Mouse (Mus musculus) hindbrain, embryonic 15.5 days (tissue): ENCODE measurements around the gene Tcf12. TPM values are rescaled to one million over a fixed set of nuclear protein-coding genes. Genes with fewer than 3 reads are reported as not detected.
A peak's percentile ranks its signal among the peaks of the same experiment; 100 is the strongest.

Experiments
- ATAC-seq: fragments of 200-750 bp; cut with Nextera tagmentation; 2 replicates; pipeline ENCODE4 v1.8.0; 2017; ENCODE audit warnings: low read depth, moderate number of reproducible peaks, moderate TSS enrichment; ENCODE audit not compliant: low FRiP score
- H3K27ac ChIP-seq: fragments of 300-500 bp; sonication (generic); replicated peaks from 2 replicates; pipeline ENCODE4 v1.5.1; 2015; ENCODE audit warnings: mild to moderate bottlenecking, inconsistent platforms
- H3K27me3 ChIP-seq: fragments of 300-500 bp; sonication (generic); 2 replicates; pipeline ENCODE4 v1.6.1; 2015; ENCODE audit warnings: control low read depth, inconsistent platforms
- H3K36me3 ChIP-seq: fragments of 300-500 bp; sonication (generic); 2 replicates; pipeline ENCODE4 v1.6.1; 2015; ENCODE audit warnings: control low read depth, inconsistent platforms
- H3K4me1 ChIP-seq: fragments of 300-500 bp; sonication (generic); replicated peaks from 2 replicates; pipeline ENCODE4 v1.6.1; 2015; ENCODE audit warnings: control low read depth, inconsistent platforms
- H3K4me2 ChIP-seq: fragments of 300-500 bp; sonication (generic); 2 replicates; pipeline ENCODE4 v1.6.1; 2015; ENCODE audit warnings: moderate library complexity, mild to moderate bottlenecking, inconsistent platforms
- H3K4me3 ChIP-seq: fragments of 300-500 bp; sonication (generic); 2 replicates; pipeline ENCODE4 v1.5.1; 2015; ENCODE audit warnings: mild to moderate bottlenecking, inconsistent platforms
- H3K9ac ChIP-seq: fragments of 300-500 bp; sonication (generic); 2 replicates; pipeline ENCODE4 v1.6.1; 2015; ENCODE audit warnings: inconsistent platforms
- H3K9me3 ChIP-seq: fragments of 300-500 bp; sonication (generic); 2 replicates; pipeline ENCODE4 v1.6.1; 2016; ENCODE audit warnings: control low read depth, inconsistent platforms
- WGBS: fragments of 180-500 bp; shearing (Covaris S2); methylation state at CpG from one replicate; pipeline ENCODE4 v1.1.7; 2015; 5-methylcytosine and 5-hydroxymethylcytosine counted together
- polyA plus RNA-seq: library from polyadenylated mRNA; unstranded; fragments of >200 nt; fragmentation: Nextera tagmentation; extraction: Ambion mirVana; gene quantifications from 2 replicates; pipeline ENCODE4 v1.2.1, GENCODE M21; 2015

Tcf12 gene
- polyA plus RNA-seq, 1 experiment from 2014 or later, result 72.4 TPM

- ATAC-seq, result no peak; the same call in 1 of the 2 replicates
- no peak overlapping the region for H3K9ac ChIP-seq
- H3K9me3 ChIP-seq, result no peaks in the 10 kb centered on the region
- no peaks in the 10 kb centered on the region for H3K27me3 ChIP-seq
- peak overlapping the region; percentile 27; the same call in 1 of the 2 replicates for H3K4me2 ChIP-seq
- 31% methylated on average over 4 of the region's 4 CpGs for WGBS
- no peaks in the 10 kb centered on the region for H3K36me3 ChIP-seq
- no peak overlapping the region for H3K4me3 ChIP-seq
- peaks cover 41% of the 10 kb centered on the region for H3K4me1 ChIP-seq
- peak overlapping the region; percentile 78 for H3K27ac ChIP-seq
Measured at GRCm38 (mm10) chr9:71975141-71975540, 136.5 kb downstream of the Tcf12 start.

GRCm38 (mm10) chr9:71974541-71974959 lies 137.1 kb downstream of the Tcf12 start:
- Histone ChIP-seq H3K9ac (no peak overlapping the region), H3K4me1 (peaks cover 41% of the 10 kb centered on the region), H3K4me3 (no peak overlapping the region), H3K27ac (peak overlapping the region; percentile 78), H3K4me2 (no peak overlapping the region), H3K27me3 (no peaks in the 10 kb centered on the region), H3K36me3 (no peaks in the 10 kb centered on the region), H3K9me3 (no peaks in the 10 kb centered on the region)
- WGBS, result 6% methylated on average over 2 of the region's 2 CpGs
- ATAC-seq, result peak; percentile 72

GRCm38 (mm10) chr9:71964039-71964438 lies 147.6 kb downstream of the Tcf12 start:
- peaks cover 7% of the 10 kb centered on the region for H3K4me1 ChIP-seq
- H3K9me3 ChIP-seq, result no peaks in the 10 kb centered on the region
- H3K4me2 ChIP-seq, result no peak overlapping the region
- H3K27me3 ChIP-seq, result no peaks in the 10 kb centered on the region
- H3K4me3 ChIP-seq, result no peak overlapping the region
- no peak overlapping the region for H3K27ac ChIP-seq
- no peaks in the 10 kb centered on the region for H3K36me3 ChIP-seq
- 74% methylated on average over 4 of the region's 4 CpGs for WGBS
- ATAC-seq, result no peak
- no peak overlapping the region for H3K9ac ChIP-seq

GRCm38 (mm10) chr9:71960026-71960396 lies 151.7 kb downstream of the Tcf12 start:
- 0 out of 2 replicates have a peak overlapping the region, but pooled peaks have one; percentile 17 for H3K4me3 ChIP-seq
- H3K36me3 ChIP-seq, result no peaks in the 10 kb centered on the region
- H3K4me1 ChIP-seq, result peaks cover 13% of the 10 kb centered on the region
- peak overlapping the region; percentile 47 for H3K4me2 ChIP-seq
- no peaks in the 10 kb centered on the region for H3K9me3 ChIP-seq
- H3K27me3 ChIP-seq, result no peaks in the 10 kb centered on the region
- ATAC-seq, result no peak
- peak overlapping the region; percentile 40; the same call in 1 of the 2 replicates for H3K27ac ChIP-seq
- no peak overlapping the region for H3K9ac ChIP-seq

- ATAC-seq, result peak; percentile 85
- H3K36me3 ChIP-seq, result no peaks in the 10 kb centered on the region
- H3K4me3 ChIP-seq, result 0 out of 2 replicates have a peak overlapping the region, but pooled peaks have one; percentile 17
- no peak overlapping the region for H3K9ac ChIP-seq
- peak overlapping the region; percentile 40; the same call in 1 of the 2 replicates for H3K27ac ChIP-seq
- H3K4me2 ChIP-seq, result peak overlapping the region; percentile 47
- H3K27me3 ChIP-seq, result no peaks in the 10 kb centered on the region
- H3K4me1 ChIP-seq, result peaks cover 13% of the 10 kb centered on the region
- H3K9me3 ChIP-seq, result no peaks in the 10 kb centered on the region
- 37% methylated on average over 11 of the region's 11 CpGs for WGBS
Measured at GRCm38 (mm10) chr9:71959259-71960025, 152.2 kb downstream of the Tcf12 start.

- no peaks in the 10 kb centered on the region for H3K9me3 ChIP-seq
- H3K27me3 ChIP-seq, result no peaks in the 10 kb centered on the region
- no peak for ATAC-seq
- no peaks in the 10 kb centered on the region for H3K36me3 ChIP-seq
- H3K4me2 ChIP-seq, result no peak overlapping the region
- H3K9ac ChIP-seq, result no peak overlapping the region
- H3K4me1 ChIP-seq, result 0 out of 2 replicates have a peak, but pooled peaks cover 5% of the 10 kb centered on the region
- no peak overlapping the region for H3K27ac ChIP-seq
- 67% methylated on average over 2 of the region's 2 CpGs for WGBS
- no peak overlapping the region for H3K4me3 ChIP-seq
Measured at GRCm38 (mm10) chr9:71953217-71953616, 158.5 kb downstream of the Tcf12 start.

- Histone ChIP-seq H3K27ac (no peak overlapping the region), H3K4me3 (no peak overlapping the region), H3K4me1 (0 out of 2 replicates have a peak, but pooled peaks cover 4% of the 10 kb centered on the region), H3K4me2 (no peak overlapping the region), H3K27me3 (no peaks in the 10 kb centered on the region), H3K36me3 (no peaks in the 10 kb centered on the region), H3K9me3 (no peaks in the 10 kb centered on the region), H3K9ac (no peak overlapping the region)
- no peak for ATAC-seq
- 93% methylated on average over 1 of the region's 1 CpGs for WGBS
Measured at GRCm38 (mm10) chr9:71952621-71953076, 159.0 kb downstream of the Tcf12 start.

- H3K4me2 ChIP-seq, result no peak overlapping the region
- no peak overlapping the region for H3K27ac ChIP-seq
- no peaks in the 10 kb centered on the region for H3K27me3 ChIP-seq
- ATAC-seq, result no peak
- H3K9ac ChIP-seq, result no peak overlapping the region
- no peak overlapping the region for H3K4me3 ChIP-seq
- WGBS, result 89% methylated on average over 2 of the region's 2 CpGs
- 0 out of 2 replicates have a peak, but pooled peaks cover 4% of the 10 kb centered on the region for H3K4me1 ChIP-seq
- H3K9me3 ChIP-seq, result no peaks in the 10 kb centered on the region
- no peaks in the 10 kb centered on the region for H3K36me3 ChIP-seq
Measured at GRCm38 (mm10) chr9:71951926-71952325, 159.7 kb downstream of the Tcf12 start.

GRCm38 (mm10) chr9:71951341-71951740 lies 160.3 kb downstream of the Tcf12 start:
- Histone ChIP-seq H3K9ac (no peak overlapping the region), H3K36me3 (no peaks in the 10 kb centered on the region), H3K9me3 (no peaks in the 10 kb centered on the region), H3K4me3 (no peak overlapping the region), H3K27me3 (no peaks in the 10 kb centered on the region), H3K27ac (no peak overlapping the region), H3K4me1 (0 out of 2 replicates have a peak, but pooled peaks cover 4% of the 10 kb centered on the region), H3K4me2 (no peak overlapping the region)
- WGBS, result 87% methylated on average over 4 of the region's 4 CpGs
- ATAC-seq, result no peak

GRCm38 (mm10) chr9:71944801-71945200 lies 166.9 kb downstream of the Tcf12 start:
- Histone ChIP-seq H3K4me1 (no peaks in the 10 kb centered on the region), H3K9me3 (no peaks in the 10 kb centered on the region), H3K9ac (no peak overlapping the region), H3K27ac (no peak overlapping the region), H3K4me2 (no peak overlapping the region), H3K36me3 (no peaks in the 10 kb centered on the region), H3K4me3 (no peak overlapping the region), H3K27me3 (no peaks in the 10 kb centered on the region)
- no peak for ATAC-seq
- WGBS, result 97% methylated on average over 4 of the region's 4 CpGs

GRCm38 (mm10) chr9:71942424-71942823 lies 169.2 kb downstream of the Tcf12 start:
- H3K27me3 ChIP-seq, result no peaks in the 10 kb centered on the region
- no peaks in the 10 kb centered on the region for H3K36me3 ChIP-seq
- H3K4me3 ChIP-seq, result no peak overlapping the region
- no peak overlapping the region for H3K27ac ChIP-seq
- H3K9me3 ChIP-seq, result no peaks in the 10 kb centered on the region
- H3K4me1 ChIP-seq, result no peaks in the 10 kb centered on the region
- no peak overlapping the region for H3K9ac ChIP-seq
- H3K4me2 ChIP-seq, result no peak overlapping the region
- ATAC-seq, result no peak

GRCm38 (mm10) chr9:71940016-71940415 lies 171.7 kb downstream of the Tcf12 start:
- no peak overlapping the region for H3K4me2 ChIP-seq

More at GRCm38 (mm10) chr9:71940016-71940415, 171.7 kb downstream of the Tcf12 start:
- no peak overlapping the region for H3K27ac ChIP-seq
- no peak for ATAC-seq
- no peaks in the 10 kb centered on the region for H3K4me1 ChIP-seq
- no peak overlapping the region for H3K9ac ChIP-seq
- H3K36me3 ChIP-seq, result no peaks in the 10 kb centered on the region
- no peak overlapping the region for H3K4me3 ChIP-seq
- H3K27me3 ChIP-seq, result no peaks in the 10 kb centered on the region
- no peaks in the 10 kb centered on the region for H3K9me3 ChIP-seq
